Mouse (Mus musculus) brain, embryonic 14.5 days (tissue): ENCODE measurements around the gene Tns3.

Source experiments
- CTCF ChIP-seq: fragments of 200-500 bp; IDR thresholded peaks from 2 replicates; pipeline ENCODE4 v1.5.1; 2012; ENCODE audit warnings: inconsistent platforms, mild to moderate bottlenecking, moderate library complexity, borderline replicate concordance; ENCODE audit not compliant: insufficient read depth, insufficient read length; ENCODE audit errors: extremely low read depth
- POLR2A ChIP-seq: fragments of 200-500 bp; IDR thresholded peaks from 2 replicates; pipeline ENCODE4 v1.6.1; 2012; ENCODE audit warnings: mild to moderate bottlenecking, inconsistent platforms, borderline replicate concordance; ENCODE audit not compliant: poor library complexity, insufficient read depth, insufficient read length, severe bottlenecking; ENCODE audit errors: extremely low read depth

DNA sequence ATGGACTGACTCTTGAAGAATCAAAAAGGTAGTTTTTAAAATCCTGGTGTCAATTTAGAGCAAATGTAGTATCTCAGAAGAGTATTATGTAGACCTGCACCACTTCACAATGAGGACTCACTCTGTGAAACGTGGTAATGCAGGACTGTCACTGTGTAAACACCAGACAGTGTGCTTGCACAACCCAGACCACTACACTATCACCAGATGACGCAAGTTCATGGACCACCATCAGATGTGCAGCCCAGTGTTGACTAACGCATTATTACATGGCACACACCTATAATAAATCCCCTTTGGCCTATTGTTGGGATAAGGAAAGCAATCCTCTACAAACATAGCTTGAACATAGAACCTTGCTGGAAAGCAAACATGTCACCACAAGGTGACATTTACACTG is 71.2 kb downstream of the Tns3 start:
- TF ChIP-seq POLR2A (no peak), CTCF (no peak)
